ENCODE assay signal across 12 mouse cellular contexts in the genomic region with DNA sequence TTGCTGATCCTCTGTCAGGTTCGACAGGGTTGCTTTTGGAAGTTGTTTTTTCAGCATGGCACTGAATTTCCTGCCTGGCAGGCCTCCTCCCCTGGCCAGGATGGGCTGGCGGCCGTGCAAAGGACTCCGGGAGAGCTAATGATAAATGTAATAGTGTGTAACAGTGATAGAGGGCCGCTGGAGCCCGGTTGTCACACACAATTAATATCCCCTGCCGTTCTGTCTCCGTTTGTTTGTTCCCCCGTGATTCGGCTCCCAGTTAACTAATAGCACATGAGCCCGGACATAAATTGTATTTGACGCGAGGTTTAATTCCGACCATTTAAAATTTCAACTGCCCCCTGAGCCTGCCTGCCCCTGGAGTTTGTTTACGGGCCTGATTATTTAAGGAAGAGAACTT. TPM values are rescaled to one million over a fixed set of nuclear protein-coding genes. Genes with fewer than 3 reads are reported as not detected.
A peak's percentile ranks its signal among the peaks of the same experiment; 100 is the strongest.
DNase-seq lines count a peak whose midpoint lies in the region; ATAC-seq lines count a peak whose summit lies in the region.
"Had no signal": no experiment of that assay in that cellular context is flagged by ENCODE, and none has a peak within 500 bp of the region (broad histone marks: within the 10 kb centered on the region; RNA-seq: fewer than 3 reads in every experiment).

No protein-coding gene starts in this region.

- H3K27me3 ChIP-seq in midbrain, embryonic 10.5 days (ENCODE audit: low read depth, poor library complexity, severe bottlenecking), result peaks cover 72% of the 10 kb centered on the region
- peaks cover 5% of the 10 kb centered on the region; the same call in 1 of the 2 replicates for H3K27me3 ChIP-seq in midbrain, embryonic 11.5 days (ENCODE audit: control insufficient read depth, insufficient read depth, low read length)
- H3K27me3 ChIP-seq in forebrain, embryonic 16.5 days (replicated peaks; ENCODE audit: control insufficient read depth, insufficient read depth, low read length), result no peaks in the 10 kb centered on the region
- no peaks in the 10 kb centered on the region; the same call in 1 of the 2 replicates for H3K27me3 ChIP-seq in kidney, embryonic 14.5 days (ENCODE audit: control insufficient read depth, insufficient read depth, low read length)
- H3K27me3 ChIP-seq: stomach, embryonic 15.5 days had no signal

- no peak for ATAC-seq in midbrain, embryonic 11.5 days (ENCODE audit: low FRiP score)
- no peak for ATAC-seq in forebrain, embryonic 16.5 days
- ATAC-seq in kidney, embryonic 14.5 days (ENCODE audit: low FRiP score, low TSS enrichment), result no peak

- WGBS in midbrain, embryonic 10.5 days, result 64% methylated on average over 15 of the region's 15 CpGs
- 50% methylated on average over 15 of the region's 15 CpGs for WGBS in midbrain, embryonic 11.5 days
- 43% methylated on average over 15 of the region's 15 CpGs for WGBS in forebrain, embryonic 16.5 days
- 22% methylated on average over 15 of the region's 15 CpGs for WGBS in kidney, embryonic 14.5 days

- peaks cover 78% of the 10 kb centered on the region for H3K36me3 ChIP-seq in midbrain, embryonic 10.5 days
- 0 out of 2 replicates have a peak, but pooled peaks cover 3% of the 10 kb centered on the region for H3K36me3 ChIP-seq in midbrain, embryonic 11.5 days (ENCODE audit: control insufficient read depth, insufficient read depth, low read length)
- peaks cover 5% of the 10 kb centered on the region for H3K36me3 ChIP-seq in forebrain, embryonic 16.5 days (ENCODE audit: control insufficient read depth, insufficient read depth)
- H3K36me3 ChIP-seq in kidney, embryonic 14.5 days (ENCODE audit: control insufficient read depth, insufficient read depth, low read length), result peaks cover 31% of the 10 kb centered on the region; the same call in 1 of the 2 replicates

- H3K4me1 ChIP-seq in midbrain, embryonic 10.5 days, result peaks cover 69% of the 10 kb centered on the region
- H3K4me1 ChIP-seq in midbrain, embryonic 11.5 days (ENCODE audit: control insufficient read depth, insufficient read depth, low read length), result peaks cover 29% of the 10 kb centered on the region
- H3K4me1 ChIP-seq in forebrain, embryonic 16.5 days (replicated peaks; ENCODE audit: control insufficient read depth, insufficient read depth, low read length), result peaks cover 65% of the 10 kb centered on the region
- peaks cover 15% of the 10 kb centered on the region; the same call in 1 of the 2 replicates for H3K4me1 ChIP-seq in kidney, embryonic 14.5 days (ENCODE audit: control insufficient read depth, insufficient read depth, low read length)

- no peak for DNase-seq in midbrain, embryonic 10.5 days (ENCODE audit: low spot score)
- DNase-seq in midbrain, embryonic 11.5 days (ENCODE audit: low spot score, missing footprints), result no peak
- peak; percentile 30 for DNase-seq in hindlimb bud, embryonic 11.5 days (ENCODE audit: extremely low spot score, low read depth, low spot score)
- peak; percentile 89 for DNase-seq in retina, postnatal 1 day
- no peak for DNase-seq in spleen, postnatal 10 days (ENCODE audit: low spot score in 2 of 2)
- DNase-seq: cerebellum, adult 9-11 months; heart, adult 18-20 months; right cerebral cortex, postnatal 25 days had no signal

- H3K9me3 ChIP-seq in midbrain, embryonic 10.5 days (replicated peaks), result no peaks in the 10 kb centered on the region
- H3K9me3 ChIP-seq in midbrain, embryonic 11.5 days (ENCODE audit: control insufficient read depth, low read length), result no peaks in the 10 kb centered on the region
- no peaks in the 10 kb centered on the region for H3K9me3 ChIP-seq in forebrain, embryonic 16.5 days (ENCODE audit: control insufficient read depth, low read length)
- H3K9me3 ChIP-seq in kidney, embryonic 14.5 days (ENCODE audit: control insufficient read depth, low read length), result no peaks in the 10 kb centered on the region
- H3K9me3 ChIP-seq: stomach, embryonic 15.5 days had no signal

- H3K4me3 ChIP-seq in midbrain, embryonic 10.5 days, result no peak overlapping the region
- H3K4me3 ChIP-seq in midbrain, embryonic 11.5 days (ENCODE audit: low read depth, low read length), result no peak overlapping the region
- no peak overlapping the region for H3K4me3 ChIP-seq in forebrain, embryonic 16.5 days (replicated peaks; ENCODE audit: low read length)
- H3K4me3 ChIP-seq in kidney, embryonic 14.5 days (ENCODE audit: low read length), result no peak overlapping the region
- H3K4me3 ChIP-seq: erythroblast, embryonic 14.5 days; stomach, embryonic 15.5 days had no signal

- H3K4me2 ChIP-seq in midbrain, embryonic 11.5 days, result no peak overlapping the region
- H3K4me2 ChIP-seq in forebrain, embryonic 16.5 days (ENCODE audit: low read length), result no peak overlapping the region
- no peak overlapping the region for H3K4me2 ChIP-seq in kidney, embryonic 14.5 days (replicated peaks; ENCODE audit: low read depth, low read length)
- H3K4me2 ChIP-seq: stomach, embryonic 15.5 days had no signal

- H3K9ac ChIP-seq in midbrain, embryonic 11.5 days (ENCODE audit: low read length), result no peak overlapping the region
- H3K9ac ChIP-seq in forebrain, embryonic 16.5 days (replicated peaks; ENCODE audit: low read depth, low read length), result 0 out of 2 replicates have a peak overlapping the region, but pooled peaks have one; percentile 2
- no peak overlapping the region for H3K9ac ChIP-seq in kidney, embryonic 14.5 days (ENCODE audit: low read depth, low read length)
- H3K9ac ChIP-seq: stomach, embryonic 15.5 days had no signal

- H3K27ac ChIP-seq in midbrain, embryonic 10.5 days (replicated peaks), result peak overlapping the region; percentile 46
- H3K27ac ChIP-seq in midbrain, embryonic 11.5 days (ENCODE audit: low read depth, low read length), result no peak overlapping the region
- peak overlapping the region; percentile 67 for H3K27ac ChIP-seq in forebrain, embryonic 16.5 days (ENCODE audit: low read length)
- no peak overlapping the region for H3K27ac ChIP-seq in kidney, embryonic 14.5 days (ENCODE audit: low read depth, low read length)
- H3K27ac ChIP-seq: stomach, embryonic 15.5 days had no signal

RNA-seq across cellular contexts. Expression of a gene that starts 38.5 kb away (rescaled TPM):
- polyA plus RNA-seq in midbrain, embryonic 10.5 days (2016; fragmentation: Nextera tagmentation; extraction: Ambion mirVana), result 9.0 and 16.5 TPM in 2 replicates
- 12.1 and 12.6 TPM in 2 replicates for polyA plus RNA-seq in midbrain, embryonic 11.5 days (2014; fragmentation: Nextera tagmentation; extraction: Ambion mirVana)
- polyA plus RNA-seq in forebrain, embryonic 16.5 days (2015; fragmentation: Nextera tagmentation; extraction: Ambion mirVana), result 8.6 and 12.6 TPM in 2 replicates
- 3.2 and 6.2 TPM in 2 replicates for polyA plus RNA-seq in kidney, embryonic 14.5 days (2014; fragmentation: Nextera tagmentation; extraction: Ambion mirVana)
- polyA plus RNA-seq: erythroblast, embryonic 14.5 days had no signal

Comparison
In these comparisons a context has a peak if more than half of its experiments do, and no peak if none do; other contexts are left out.
1. H3K27ac ChIP-seq: peak in midbrain, embryonic 10.5 days (single experiment) and forebrain, embryonic 16.5 days (single experiment); none in midbrain, embryonic 11.5 days (single experiment) and kidney, embryonic 14.5 days (single experiment).
2. DNase-seq: peak in hindlimb bud, embryonic 11.5 days (single experiment) and retina, postnatal 1 day (single experiment); none in midbrain, embryonic 10.5 days (single experiment), midbrain, embryonic 11.5 days (single experiment) and spleen, postnatal 10 days (0 of 2).